Mouse (Mus musculus) hindbrain, embryonic 10.5 days (tissue): Measurements from ENCODE around the gene Usf3. TPM values are rescaled to one million over a fixed set of nuclear protein-coding genes. Genes with fewer than 3 reads are reported as not detected.
A peak's percentile ranks its signal among the peaks of the same experiment; 100 is the strongest.

Experiments used
- DNase-seq: peaks from one replicate; pipeline ENCODE4 v3.0.0-alpha.2; 2017; ENCODE audit warnings: low spot score
- H3K27ac ChIP-seq: fragments of 300-500 bp; sonication (generic); 2 replicates; pipeline ENCODE4 v1.5.1; 2016; ENCODE audit warnings: mild to moderate bottlenecking, moderate library complexity
- H3K27me3 ChIP-seq: fragments of 300-500 bp; sonication (generic); 2 replicates; pipeline ENCODE4 v1.6.1; 2016; ENCODE audit warnings: mild to moderate bottlenecking; ENCODE audit not compliant: poor library complexity, insufficient read depth, severe bottlenecking
- H3K36me3 ChIP-seq: fragments of 300-500 bp; sonication (generic); 2 replicates; pipeline ENCODE4 v1.6.1; 2016; ENCODE audit warnings: mild to moderate bottlenecking, moderate library complexity
- H3K4me1 ChIP-seq: fragments of 300-500 bp; sonication (generic); replicated peaks from 2 replicates; pipeline ENCODE4 v1.6.1; 2016; ENCODE audit warnings: mild to moderate bottlenecking
- H3K4me3 ChIP-seq: fragments of 300-500 bp; sonication (generic); 2 replicates; pipeline ENCODE4 v1.5.1; 2016; ENCODE audit warnings: mild to moderate bottlenecking, moderate library complexity
- H3K9me3 ChIP-seq: fragments of 300-500 bp; sonication (generic); 2 replicates; pipeline ENCODE4 v1.6.1; 2016; ENCODE audit warnings: mild to moderate bottlenecking, moderate library complexity
- WGBS: fragments of 180-500 bp; shearing (Covaris S2); methylation state at CpG from one replicate; pipeline ENCODE4 v1.1.7; 2016; 5-methylcytosine and 5-hydroxymethylcytosine counted together
- polyA plus RNA-seq: library from polyadenylated mRNA; unstranded; fragments of >200 nt; fragmentation: Nextera tagmentation; extraction: Ambion mirVana; gene quantifications from 2 replicates; pipeline ENCODE4 v1.2.1, GENCODE M21; 2016

The Usf3 gene
- 2.4 and 2.6 TPM in 2 replicates for polyA plus RNA-seq

DNA sequence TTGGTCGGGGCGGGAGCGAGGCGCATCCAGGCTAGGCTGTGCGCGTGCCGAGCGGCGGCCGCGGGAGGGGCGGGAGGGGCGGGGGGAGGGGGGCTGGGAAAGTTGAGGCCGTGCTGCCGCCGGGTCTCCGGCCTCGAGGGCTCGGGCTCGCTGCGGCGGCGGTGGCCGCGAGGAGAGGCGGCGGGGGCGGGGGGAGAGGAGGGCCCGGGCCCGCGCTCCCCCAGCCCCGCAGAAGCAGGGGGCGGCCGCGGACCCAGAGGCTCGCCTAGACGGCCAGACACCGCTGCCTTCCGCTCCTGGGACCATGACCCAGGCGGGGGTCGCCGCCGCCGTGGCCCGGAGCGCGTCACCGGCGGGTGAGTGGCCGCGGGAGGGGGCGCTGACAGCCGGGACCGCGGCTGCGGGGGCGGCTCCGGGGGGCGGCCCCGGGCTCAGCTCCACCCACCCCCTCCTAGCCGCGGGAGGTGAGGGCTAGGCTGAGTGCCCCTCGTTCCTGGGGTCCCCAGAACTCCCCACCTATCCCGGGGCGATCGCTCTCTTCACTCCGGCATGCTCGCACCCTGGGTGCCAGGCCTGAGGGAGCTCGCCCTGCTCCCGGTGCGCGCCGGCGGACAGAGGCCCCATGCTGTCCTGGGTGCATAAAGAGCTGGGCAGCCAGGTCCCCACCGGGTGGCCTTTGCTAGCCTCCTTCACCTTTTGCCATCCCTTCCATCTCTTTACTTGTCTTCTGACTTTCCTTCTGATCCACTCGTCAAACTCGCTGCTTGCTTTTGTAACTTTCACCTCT, at the start of gene Usf3:
Gene Usf3 (plus strand): TSS at position 92 of the 787 bp plus-strand sequence.
- DNase-seq: no peak
- Histone ChIP-seq H3K4me1 (peaks cover 22% of the 10 kb centered on the region), H3K4me3 (peak within 1 kb of the TSS; percentile 86), H3K27me3 (no peaks in the 10 kb centered on the region), H3K36me3 (peaks cover 2% of the 10 kb centered on the region; the same call in 1 of the 2 replicates), H3K9me3 (no peaks in the 10 kb centered on the region), H3K27ac (peak within 1 kb of the TSS; percentile 97)
- WGBS: under 1% methylated on average over 58 of the region's 77 CpGs

DNA sequence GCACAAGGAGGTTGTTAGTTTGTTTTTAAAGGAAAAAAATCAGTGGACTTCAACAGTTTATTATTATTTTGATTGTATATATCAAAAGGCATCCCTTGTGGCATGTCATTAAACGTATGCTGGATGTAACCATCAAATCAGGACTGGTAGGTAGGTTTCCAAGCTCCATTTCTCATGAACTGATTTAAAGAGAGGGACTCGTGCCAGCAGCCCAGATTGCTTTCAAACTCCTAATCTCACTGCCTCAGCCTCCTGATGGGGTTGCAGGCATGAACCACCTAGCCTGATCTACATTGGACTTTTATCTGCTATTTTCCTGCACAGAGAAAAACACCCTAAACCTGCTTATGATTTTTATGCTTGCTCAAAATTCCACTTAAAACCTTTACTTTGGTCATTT, 49.3 kb upstream of the Usf3 start:
- WGBS: 83% methylated on average over 2 of the region's 2 CpGs
- Histone ChIP-seq H3K27ac (no peak overlapping the region), H3K36me3 (no peaks in the 10 kb centered on the region), H3K9me3 (no peaks in the 10 kb centered on the region), H3K4me3 (no peak overlapping the region), H3K27me3 (no peaks in the 10 kb centered on the region), H3K4me1 (no peaks in the 10 kb centered on the region)
- no peak for DNase-seq

DNA sequence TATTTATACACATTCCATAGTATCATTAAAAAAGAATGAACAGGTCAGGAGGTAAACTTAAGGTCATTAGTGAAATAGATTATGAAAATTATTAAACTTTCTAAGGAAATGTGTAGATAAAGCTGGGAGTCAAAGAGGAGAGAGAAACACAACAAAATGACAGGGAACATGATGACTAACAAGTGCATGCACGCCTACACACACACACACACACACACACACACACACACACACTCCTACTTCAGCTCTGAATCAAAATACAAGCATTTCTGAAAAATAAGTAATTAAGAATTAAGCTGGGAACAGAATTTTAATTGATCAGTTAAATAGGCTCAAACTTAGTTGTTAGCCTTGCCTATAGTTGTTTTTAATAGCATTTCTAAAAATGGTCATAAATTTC, 48.3 kb upstream of the Usf3 start:
- Histone ChIP-seq H3K27me3 (no peaks in the 10 kb centered on the region), H3K4me1 (no peaks in the 10 kb centered on the region), H3K27ac (no peak overlapping the region), H3K36me3 (no peaks in the 10 kb centered on the region), H3K9me3 (no peaks in the 10 kb centered on the region), H3K4me3 (no peak overlapping the region)
- 86% methylated on average over 1 of the region's 1 CpGs for WGBS
- no peak for DNase-seq

DNA sequence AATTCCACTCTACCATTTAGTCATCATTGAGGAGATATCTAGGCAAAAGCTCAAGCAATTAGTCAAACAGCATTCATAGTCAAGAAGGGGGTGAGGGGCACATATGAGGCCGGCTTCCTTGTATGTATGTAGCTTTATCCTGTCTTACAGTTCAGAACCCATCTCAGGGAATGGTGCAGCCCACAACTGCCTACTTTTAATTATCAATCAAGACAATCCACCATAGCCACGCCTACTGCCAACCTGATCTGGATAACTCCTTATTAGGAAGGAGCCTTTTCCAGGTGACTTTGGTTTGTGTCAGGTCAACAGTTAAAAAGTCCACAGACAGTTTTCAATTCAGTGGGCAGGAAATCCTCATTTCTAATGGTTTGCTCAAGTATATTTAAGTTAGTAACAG, 47.6 kb upstream of the Usf3 start:
- Histone ChIP-seq H3K36me3 (no peaks in the 10 kb centered on the region), H3K27me3 (no peaks in the 10 kb centered on the region), H3K9me3 (no peaks in the 10 kb centered on the region), H3K4me1 (no peaks in the 10 kb centered on the region), H3K4me3 (no peak overlapping the region), H3K27ac (no peak overlapping the region)
- DNase-seq: no peak
- 88% methylated on average over 2 of the region's 2 CpGs for WGBS

DNA sequence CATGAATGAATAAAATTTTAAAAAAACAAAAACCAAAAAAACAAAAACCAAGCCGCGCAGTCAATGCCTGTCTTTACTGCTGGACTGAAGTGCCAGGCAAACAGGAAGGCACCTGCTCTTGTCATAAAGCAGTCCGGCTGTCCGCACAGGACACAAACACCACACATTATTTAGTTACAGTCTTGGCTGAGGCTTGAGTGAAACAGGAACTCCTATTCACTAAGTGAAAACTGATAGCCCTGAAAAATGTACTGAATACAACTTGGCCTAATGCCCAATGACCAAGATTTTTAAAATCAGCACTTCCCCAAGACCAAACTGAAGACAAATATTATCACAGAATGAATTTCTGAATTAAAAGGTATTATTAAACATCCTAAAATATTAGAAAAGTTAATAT, 46.6 kb upstream of the Usf3 start:
- Histone ChIP-seq H3K27ac (no peak overlapping the region), H3K27me3 (no peaks in the 10 kb centered on the region), H3K9me3 (no peaks in the 10 kb centered on the region), H3K36me3 (no peaks in the 10 kb centered on the region), H3K4me3 (no peak overlapping the region), H3K4me1 (no peaks in the 10 kb centered on the region)
- no peak for DNase-seq
- 92% methylated on average over 4 of the region's 4 CpGs for WGBS

DNA sequence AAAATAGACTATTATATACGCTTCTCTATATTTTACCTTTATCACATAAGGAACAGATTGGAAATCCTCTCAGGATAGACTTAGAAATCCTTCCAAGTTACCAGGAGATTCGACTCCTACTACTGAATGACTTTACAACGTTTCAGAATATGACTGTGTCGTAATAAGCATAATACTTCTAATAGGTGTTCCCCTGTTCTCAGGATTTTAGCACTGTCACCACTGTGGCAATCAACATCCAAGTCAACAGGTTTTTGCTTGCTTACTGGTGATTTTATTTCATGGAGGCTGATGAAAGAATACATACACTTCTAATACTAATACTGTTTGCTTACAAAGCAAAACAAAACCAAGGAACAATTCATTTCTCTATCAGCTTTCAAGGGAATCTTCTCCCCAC, 40.7 kb upstream of the Usf3 start:
- DNase-seq: no peak
- Histone ChIP-seq H3K4me3 (no peak overlapping the region), H3K9me3 (no peaks in the 10 kb centered on the region), H3K4me1 (0 out of 2 replicates have a peak, but pooled peaks cover 2% of the 10 kb centered on the region), H3K27ac (no peak overlapping the region), H3K36me3 (no peaks in the 10 kb centered on the region), H3K27me3 (no peaks in the 10 kb centered on the region)
- 85% methylated on average over 4 of the region's 4 CpGs for WGBS

DNA sequence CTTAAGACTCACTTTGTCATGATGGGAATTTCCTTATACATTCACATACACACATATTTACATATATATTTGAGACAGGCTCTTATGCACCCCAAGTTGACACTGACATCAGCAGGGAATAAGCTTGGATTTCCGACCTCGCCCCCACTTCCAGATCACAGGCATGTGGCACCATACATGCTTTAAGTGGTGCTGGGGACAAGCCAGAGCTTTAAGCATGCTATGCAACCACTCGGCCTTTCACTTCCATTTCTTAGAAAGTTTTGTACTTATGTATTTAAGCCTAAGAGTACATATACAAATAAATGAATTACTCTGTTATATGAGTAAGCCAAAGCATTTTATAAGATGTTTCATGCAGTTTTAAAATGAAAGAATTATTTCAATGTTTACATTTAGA, 39.9 kb upstream of the Usf3 start:
- no peak overlapping the region for H3K4me3 ChIP-seq
- H3K27me3 ChIP-seq: no peaks in the 10 kb centered on the region
- 90% methylated on average over 3 of the region's 3 CpGs for WGBS
- H3K4me1 ChIP-seq: peaks cover 10% of the 10 kb centered on the region
- no peak overlapping the region for H3K27ac ChIP-seq
- H3K9me3 ChIP-seq: no peaks in the 10 kb centered on the region
- no peaks in the 10 kb centered on the region for H3K36me3 ChIP-seq
- DNase-seq: no peak

DNA sequence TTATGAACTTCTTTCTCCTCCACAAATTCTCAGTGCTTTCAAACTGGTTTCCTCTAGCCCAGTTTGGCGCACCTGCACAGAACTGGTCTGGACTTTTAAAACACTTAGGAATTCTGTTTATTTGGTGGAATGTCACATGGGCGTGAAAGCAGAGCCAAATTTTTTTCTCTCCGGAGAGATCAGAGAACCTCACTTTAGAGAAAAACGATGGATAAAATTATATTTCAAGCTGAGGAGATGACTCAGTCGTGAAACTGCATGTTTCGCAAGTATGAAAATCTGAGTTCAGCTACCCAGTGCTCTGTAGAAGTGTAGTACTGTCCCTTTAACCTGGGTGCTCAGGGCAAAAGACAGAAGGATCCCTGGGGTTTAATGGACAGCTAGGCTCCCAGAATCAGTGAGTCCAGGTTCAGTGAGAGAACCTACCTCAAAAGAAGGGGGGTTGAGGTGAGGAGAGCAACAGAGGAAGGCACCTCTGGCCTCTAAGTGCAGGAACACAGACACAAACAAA, 36.5 kb upstream of the Usf3 start:
- Histone ChIP-seq H3K27me3 (no peaks in the 10 kb centered on the region), H3K4me1 (peaks cover 22% of the 10 kb centered on the region), H3K36me3 (no peaks in the 10 kb centered on the region), H3K9me3 (no peaks in the 10 kb centered on the region), H3K27ac (no peak overlapping the region), H3K4me3 (no peak overlapping the region)
- WGBS: 91% methylated on average over 6 of the region's 6 CpGs
- DNase-seq: no peak

DNA sequence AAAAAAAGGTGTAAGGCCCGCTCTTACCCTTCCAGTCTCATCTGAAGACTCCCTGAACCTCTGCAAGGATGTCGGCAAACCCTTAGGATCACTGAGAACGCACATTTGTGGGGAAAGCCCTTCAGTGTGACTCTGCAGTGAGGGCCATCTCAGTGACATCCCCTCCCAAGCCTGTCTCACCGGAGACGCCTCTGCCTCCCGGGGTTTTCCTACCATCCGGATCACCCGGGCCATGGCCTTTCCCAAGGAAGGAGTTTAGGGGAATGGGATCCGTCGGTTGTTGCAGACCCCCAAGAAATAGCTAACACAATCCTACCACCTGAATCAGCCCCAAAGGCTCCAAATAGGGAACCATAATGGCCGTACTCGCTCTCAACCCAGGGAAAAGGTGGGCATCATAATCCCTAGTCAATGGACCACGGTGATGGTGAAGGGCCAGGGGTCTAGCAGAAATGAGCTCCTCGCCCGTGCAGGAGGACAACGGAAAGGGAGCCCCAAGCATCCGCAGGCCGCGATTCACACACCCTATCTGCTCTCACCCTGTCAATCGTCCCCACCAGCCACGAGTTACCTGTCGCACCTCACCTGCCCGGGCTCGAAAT, 34.6 kb upstream of the Usf3 start:
- 2% methylated on average over 24 of the region's 24 CpGs for WGBS

DNA sequence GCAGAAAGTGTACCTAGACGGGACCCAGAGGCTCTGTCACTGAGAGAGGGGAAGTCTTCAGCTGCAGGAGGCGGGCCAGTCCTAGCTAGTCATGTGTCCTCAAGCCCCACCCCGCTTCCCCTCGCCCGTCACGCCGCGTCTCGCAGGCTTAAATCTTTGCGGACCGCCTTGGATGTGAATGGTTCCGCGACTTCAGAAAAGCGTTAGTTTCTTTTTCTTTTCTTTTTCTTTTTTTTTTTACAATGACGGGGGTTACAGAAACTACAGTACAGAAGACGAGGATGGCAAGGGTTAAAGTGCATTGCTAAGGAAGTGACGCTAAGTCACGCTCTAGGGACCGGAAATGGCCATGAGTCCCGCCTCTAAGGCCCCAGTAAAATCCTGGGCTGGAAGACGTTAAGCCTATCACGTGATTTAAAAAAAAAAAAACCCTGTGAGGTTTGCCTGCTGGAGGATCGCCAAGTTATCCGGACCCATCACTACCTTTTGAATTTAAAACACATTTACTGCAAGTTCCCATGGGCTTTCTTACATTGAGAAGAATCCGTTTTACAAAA, 34.0 kb upstream of the Usf3 start:
- DNase-seq: peak; percentile 86
- Histone ChIP-seq H3K27ac (peak overlapping the region; percentile 97), H3K36me3 (no peaks in the 10 kb centered on the region), H3K9me3 (no peaks in the 10 kb centered on the region), H3K27me3 (no peaks in the 10 kb centered on the region), H3K4me1 (peaks cover 25% of the 10 kb centered on the region), H3K4me3 (peak overlapping the region; percentile 96)
- WGBS: under 1% methylated on average over 25 of the region's 25 CpGs

More for the DNA sequence above, 34.6 kb upstream of the Usf3 start:
- Histone ChIP-seq H3K27ac (peak overlapping the region; percentile 97), H3K9me3 (no peaks in the 10 kb centered on the region), H3K4me3 (peak overlapping the region; percentile 96), H3K27me3 (no peaks in the 10 kb centered on the region), H3K4me1 (peaks cover 25% of the 10 kb centered on the region), H3K36me3 (no peaks in the 10 kb centered on the region)
- no peak for DNase-seq

DNA sequence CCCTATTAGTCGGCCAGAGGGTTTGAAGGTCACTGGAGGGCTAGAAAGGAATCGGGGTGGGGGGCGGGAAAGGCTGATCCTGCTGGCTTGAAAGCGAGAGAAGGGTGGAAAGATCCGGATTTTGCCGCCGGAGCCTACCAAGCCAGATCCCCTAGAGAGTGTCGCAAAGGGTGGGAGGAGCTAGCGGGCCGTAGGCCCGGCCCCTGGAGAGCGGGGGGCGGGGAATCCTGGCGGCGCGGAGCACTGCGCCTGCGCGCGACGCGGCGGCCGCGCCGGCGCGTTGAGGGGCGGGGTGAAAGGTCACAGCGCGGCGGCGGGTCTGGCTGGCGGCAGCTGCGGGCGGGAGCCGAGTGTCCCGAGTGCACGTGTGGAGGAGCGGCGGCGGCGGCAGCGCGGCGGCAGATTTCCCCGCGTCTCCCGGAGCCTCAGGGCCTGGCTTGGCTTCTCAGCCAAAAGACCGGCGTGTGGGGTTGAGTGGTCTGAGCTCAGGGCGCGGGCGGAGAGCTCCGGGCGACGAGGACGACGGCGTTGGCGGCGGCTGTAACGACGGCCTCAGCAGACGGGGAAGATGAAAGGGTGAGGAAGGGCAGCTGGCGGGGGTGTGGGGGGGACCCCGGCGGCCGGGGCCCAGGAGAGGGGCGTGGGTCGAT, 33.4 kb upstream of the Usf3 start, which contains the start of the genes Atp6v1a and Naa50:
Gene Atp6v1a (minus strand): TSS at position 170 of the 650 bp plus-strand sequence.
Gene Naa50 (plus strand): TSS at position 295 of the 650 bp plus-strand sequence.
- Histone ChIP-seq H3K9me3 (no peaks in the 10 kb centered on the region), H3K4me3 (peak within 1 kb of the TSS; percentile 96), H3K27me3 (no peaks in the 10 kb centered on the region), H3K36me3 (0 out of 2 replicates have a peak, but pooled peaks cover under 1% of the 10 kb centered on the region), H3K4me1 (peaks cover 25% of the 10 kb centered on the region), H3K27ac (peak within 1 kb of the TSS; percentile 97)
- WGBS: under 1% methylated on average over 71 of the region's 71 CpGs
- peak; percentile 92 for DNase-seq

DNA sequence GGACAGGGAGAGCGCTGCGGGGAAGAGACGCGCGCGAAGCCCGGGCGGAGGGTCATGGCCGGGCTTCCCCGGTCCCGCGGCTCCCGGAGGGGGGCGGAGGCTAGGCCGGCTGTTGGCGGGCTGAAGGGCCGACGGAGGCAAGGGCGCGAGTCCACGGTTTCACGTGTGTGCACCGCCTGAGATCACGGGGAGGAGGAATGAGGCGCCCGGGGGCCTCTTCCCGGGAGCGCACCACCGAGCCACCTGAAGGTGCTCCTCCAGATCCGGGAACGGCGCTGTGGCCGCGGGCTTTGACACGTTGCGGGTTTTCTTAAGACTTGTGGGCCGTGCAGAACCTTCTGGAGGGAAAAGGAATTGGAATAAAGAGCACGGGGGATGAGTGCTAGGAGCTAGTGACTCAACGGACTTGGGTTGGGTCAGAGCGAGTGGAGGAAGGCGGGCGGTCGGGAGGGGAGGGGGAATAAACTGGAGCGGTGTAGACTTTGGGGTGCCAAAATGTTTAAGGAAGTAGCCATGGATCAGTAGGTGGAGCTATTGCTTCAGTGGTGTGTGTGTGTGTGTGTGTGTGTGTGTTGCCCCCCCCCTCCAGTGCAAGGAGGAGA, 32.8 kb upstream of the Usf3 start:
- under 1% methylated on average over 44 of the region's 44 CpGs for WGBS
- peak overlapping the region; percentile 96 for H3K4me3 ChIP-seq
- DNase-seq: peak; percentile 71
- no peaks in the 10 kb centered on the region for H3K9me3 ChIP-seq
- H3K27ac ChIP-seq: peak overlapping the region; percentile 97
- H3K4me1 ChIP-seq: peaks cover 25% of the 10 kb centered on the region
- peaks cover 3% of the 10 kb centered on the region; the same call in 1 of the 2 replicates for H3K36me3 ChIP-seq
- no peaks in the 10 kb centered on the region for H3K27me3 ChIP-seq
